24 mouse cellular contexts compared by ENCODE assay signal in genomic region chr2:45205756-45206155, GRCm38 (mm10).
A peak's percentile ranks its signal among the peaks of the same experiment; 100 is the strongest.
DNase-seq lines count a peak whose midpoint lies in the region; ATAC-seq and TF ChIP-seq lines count a peak whose summit lies in the region.
"Had no signal": no experiment of that assay in that cellular context is flagged by ENCODE, and none has a peak within 500 bp of the region (broad histone marks: within the 10 kb centered on the region; RNA-seq: fewer than 3 reads in every experiment).

No protein-coding gene starts in this region.

- no peaks in the 10 kb centered on the region for H3K4me1 ChIP-seq in heart, postnatal 0 days (ENCODE audit: control insufficient read depth, insufficient read depth)
- H3K4me1 ChIP-seq in midbrain, embryonic 10.5 days, result peaks cover 21% of the 10 kb centered on the region
- no peaks in the 10 kb centered on the region for H3K4me1 ChIP-seq in midbrain, embryonic 15.5 days
- no peaks in the 10 kb centered on the region for H3K4me1 ChIP-seq in hindbrain, embryonic 12.5 days
- H3K4me1 ChIP-seq: heart, embryonic 10.5 days; limb, embryonic 15.5 days; liver, embryonic 15.5 days had no signal

- no peak for TF ChIP-seq CTCF in heart, postnatal 0 days (IDR thresholded peaks at IDR 0.05; ENCODE audit: low read depth)
- TF ChIP-seq CTCF in brain, embryonic 14.5 days (IDR thresholded peaks at IDR 0.05; ENCODE audit: borderline replicate concordance, extremely low read depth, insufficient read depth, insufficient read length), result no peak

- no peak overlapping the region for H3K9ac ChIP-seq in heart, postnatal 0 days (replicated peaks; ENCODE audit: low read depth, low read length)
- no peak overlapping the region for H3K9ac ChIP-seq in midbrain, embryonic 15.5 days
- H3K9ac ChIP-seq in hindbrain, embryonic 12.5 days, result no peak overlapping the region
- H3K9ac ChIP-seq: embryonic facial prominence, embryonic 13.5 days; limb, embryonic 15.5 days; liver, embryonic 15.5 days; neural tube, embryonic 15.5 days had no signal

- no peak for TF ChIP-seq EP300 in heart, postnatal 0 days (IDR thresholded peaks at IDR 0.05; ENCODE audit: low read depth)

- 44% methylated on average over 6 of the region's 6 CpGs for WGBS in heart, postnatal 0 days
- 53% methylated on average over 6 of the region's 6 CpGs for WGBS in midbrain, embryonic 10.5 days
- 32% methylated on average over 6 of the region's 6 CpGs for WGBS in midbrain, embryonic 15.5 days
- 55% methylated on average over 6 of the region's 6 CpGs for WGBS in hindbrain, embryonic 12.5 days

- H3K4me3 ChIP-seq in heart, postnatal 0 days (ENCODE audit: low read depth, low read length), result no peak overlapping the region
- H3K4me3 ChIP-seq in midbrain, embryonic 10.5 days, result no peak overlapping the region
- no peak overlapping the region for H3K4me3 ChIP-seq in midbrain, embryonic 15.5 days
- H3K4me3 ChIP-seq in hindbrain, embryonic 12.5 days, result no peak overlapping the region
- H3K4me3 ChIP-seq: embryonic facial prominence, embryonic 13.5 days; heart, embryonic 10.5 days; limb, embryonic 15.5 days; liver, embryonic 15.5 days; megakaryocyte, embryonic 14.5 days; neural tube, embryonic 15.5 days had no signal

- peak; percentile 15 for DNase-seq in heart, postnatal 0 days (ENCODE audit: low spot score)
- no peak for DNase-seq in heart, adult 18-20 months
- DNase-seq in midbrain, embryonic 10.5 days (ENCODE audit: low spot score), result no peak
- DNase-seq in brain, embryonic 14.5 days (ENCODE audit: low read depth), result peak; percentile 49
- peak; percentile 23 for DNase-seq in lung, postnatal 36 days
- DNase-seq: adrenal gland, postnatal 10 days; cerebellum, postnatal 10 days; gastrocnemius, postnatal 36 days; heart, postnatal 36 days; kidney, adult 11 months; right cerebral cortex, postnatal 14 days; spleen, adult 18-20 months; thymus, postnatal 25 days had no signal

- H3K36me3 ChIP-seq in heart, postnatal 0 days (replicated peaks; ENCODE audit: control insufficient read depth, insufficient read depth, low read length), result no peaks in the 10 kb centered on the region
- no peaks in the 10 kb centered on the region for H3K36me3 ChIP-seq in midbrain, embryonic 10.5 days
- H3K36me3 ChIP-seq in midbrain, embryonic 15.5 days (replicated peaks), result no peaks in the 10 kb centered on the region
- no peaks in the 10 kb centered on the region for H3K36me3 ChIP-seq in hindbrain, embryonic 12.5 days
- H3K36me3 ChIP-seq: embryonic facial prominence, embryonic 13.5 days; heart, embryonic 10.5 days; limb, embryonic 15.5 days; liver, embryonic 15.5 days; neural tube, embryonic 15.5 days had no signal

- no peak overlapping the region for H3K4me2 ChIP-seq in heart, postnatal 0 days (ENCODE audit: low read depth, low read length)
- no peak overlapping the region for H3K4me2 ChIP-seq in midbrain, embryonic 15.5 days
- no peak overlapping the region for H3K4me2 ChIP-seq in hindbrain, embryonic 12.5 days (replicated peaks)
- H3K4me2 ChIP-seq: embryonic facial prominence, embryonic 13.5 days; limb, embryonic 15.5 days; liver, embryonic 15.5 days; neural tube, embryonic 15.5 days had no signal

- no peaks in the 10 kb centered on the region for H3K9me3 ChIP-seq in heart, postnatal 0 days (replicated peaks; ENCODE audit: control insufficient read depth, low read length)
- no peaks in the 10 kb centered on the region for H3K9me3 ChIP-seq in midbrain, embryonic 10.5 days (replicated peaks)
- H3K9me3 ChIP-seq in midbrain, embryonic 15.5 days, result no peaks in the 10 kb centered on the region
- no peaks in the 10 kb centered on the region for H3K9me3 ChIP-seq in hindbrain, embryonic 12.5 days (replicated peaks)
- H3K9me3 ChIP-seq: embryonic facial prominence, embryonic 13.5 days; heart, embryonic 10.5 days; limb, embryonic 15.5 days; liver, embryonic 15.5 days; megakaryocyte, embryonic 14.5 days; neural tube, embryonic 15.5 days had no signal

- no peak overlapping the region for H3K27ac ChIP-seq in heart, postnatal 0 days (ENCODE audit: low read depth)
- H3K27ac ChIP-seq in midbrain, embryonic 10.5 days (replicated peaks), result peak overlapping the region; percentile 58
- no peak overlapping the region for H3K27ac ChIP-seq in midbrain, embryonic 15.5 days
- no peak overlapping the region for H3K27ac ChIP-seq in hindbrain, embryonic 12.5 days
- H3K27ac ChIP-seq: embryonic facial prominence, embryonic 13.5 days; heart, embryonic 10.5 days; limb, embryonic 15.5 days; liver, embryonic 15.5 days; neural tube, embryonic 15.5 days had no signal

- no peaks in the 10 kb centered on the region for H3K27me3 ChIP-seq in heart, postnatal 0 days (ENCODE audit: control insufficient read depth, insufficient read depth, low read length)
- H3K27me3 ChIP-seq in midbrain, embryonic 10.5 days (ENCODE audit: low read depth, poor library complexity, severe bottlenecking), result no peaks in the 10 kb centered on the region
- no peaks in the 10 kb centered on the region for H3K27me3 ChIP-seq in midbrain, embryonic 15.5 days (replicated peaks)
- no peaks in the 10 kb centered on the region for H3K27me3 ChIP-seq in hindbrain, embryonic 12.5 days
- H3K27me3 ChIP-seq: embryonic facial prominence, embryonic 13.5 days; limb, embryonic 15.5 days; liver, embryonic 15.5 days; megakaryocyte, embryonic 14.5 days; neural tube, embryonic 15.5 days had no signal

- TF ChIP-seq POLR2A in brain, embryonic 14.5 days (IDR thresholded peaks at IDR 0.05; ENCODE audit: borderline replicate concordance, extremely low read depth, insufficient read depth, insufficient read length, poor library complexity, severe bottlenecking), result no peak

- no peak for ATAC-seq in heart, postnatal 0 days (ENCODE audit: insufficient read depth, low read depth)
- no peak for ATAC-seq in midbrain, embryonic 15.5 days (replicated peaks)
- no peak for ATAC-seq in hindbrain, embryonic 12.5 days (ENCODE audit: low FRiP score)
- ATAC-seq: activated CD4-positive, CD25-positive, alpha-beta regulatory T cell, adult 4 months; CD4-positive, CD25-positive, alpha-beta regulatory T cell, adult 4 months; hindbrain, embryonic 16.5 days had no signal

Comparison
In these comparisons a context has a peak if more than half of its experiments do, and no peak if none do; other contexts are left out.
1. DNase-seq: peak in heart, postnatal 0 days (single experiment), brain, embryonic 14.5 days (single experiment) and lung, postnatal 36 days (single experiment); none in heart, adult 18-20 months (0 of 2) and midbrain, embryonic 10.5 days (single experiment).